Mouse (Mus musculus) stomach, embryonic 14.5 days (tissue): ENCODE measurements around the gene Mboat1. TPM values are rescaled to one million over a fixed set of nuclear protein-coding genes. Genes with fewer than 3 reads are reported as not detected.

ENCODE experiments used
- ATAC-seq: fragments of 200-750 bp; cut with Nextera tagmentation; 2 replicates; pipeline ENCODE4 v1.8.0; 2017; ENCODE audit warnings: low read depth, moderate TSS enrichment; ENCODE audit not compliant: insufficient number of reproducible peaks, insufficient read depth, low FRiP score
- H3K27ac ChIP-seq: fragments of 300-500 bp; sonication (generic); 2 replicates; pipeline ENCODE4 v1.5.1; 2014; ENCODE audit warnings: mild to moderate bottlenecking, low read length, moderate library complexity, mixed read lengths
- H3K27me3 ChIP-seq: fragments of 300-500 bp; sonication (generic); 2 replicates; pipeline ENCODE4 v1.6.1; 2014; ENCODE audit warnings: low read length, control low read depth, mixed read lengths; ENCODE audit not compliant: control insufficient read depth, insufficient read depth
- H3K36me3 ChIP-seq: fragments of 300-500 bp; sonication (generic); 2 replicates; pipeline ENCODE4 v1.6.1; 2014; ENCODE audit warnings: mild to moderate bottlenecking, control low read depth, low read length, moderate library complexity, mixed read lengths; ENCODE audit not compliant: control insufficient read depth, insufficient read depth
- H3K4me1 ChIP-seq: fragments of 300-500 bp; sonication (generic); 2 replicates; pipeline ENCODE4 v1.6.1; 2014; ENCODE audit warnings: low read length, control low read depth, mixed read lengths; ENCODE audit not compliant: control insufficient read depth, insufficient read depth
- H3K4me2 ChIP-seq: fragments of 300-500 bp; sonication (generic); replicated peaks from 2 replicates; pipeline ENCODE4 v1.6.1; 2014; ENCODE audit warnings: low read depth, low read length, control low read depth
- H3K4me3 ChIP-seq: fragments of 300-500 bp; sonication (generic); 2 replicates; pipeline ENCODE4 v1.5.1; 2014; ENCODE audit warnings: low read depth, low read length, control low read depth
- H3K9ac ChIP-seq: fragments of 300-500 bp; sonication (generic); replicated peaks from 2 replicates; pipeline ENCODE4 v1.6.1; 2014; ENCODE audit warnings: low read depth, mild to moderate bottlenecking, control low read depth, low read length, moderate library complexity, mixed read lengths
- H3K9me3 ChIP-seq: fragments of 300-500 bp; sonication (generic); 2 replicates; pipeline ENCODE4 v1.6.1; 2016; ENCODE audit warnings: low read depth, low read length, control low read depth; ENCODE audit not compliant: control insufficient read depth
- WGBS: fragments of 180-500 bp; shearing (Covaris S2); extraction: QIAGEN DNeasy Blood & Tissue Kit; methylation state at CpG from one replicate; pipeline ENCODE4 v1.1.7; 2014; 5-methylcytosine and 5-hydroxymethylcytosine counted together
- polyA plus RNA-seq: library from polyadenylated mRNA; unstranded; fragments of >200 nt; fragmentation: Nextera tagmentation; extraction: Ambion mirVana; gene quantifications from 2 replicates; pipeline ENCODE4 v1.2.1, GENCODE M21; 2014

The Mboat1 gene
- polyA plus RNA-seq = 38.2 and 45.7 TPM in 2 replicates

GRCm38 (mm10) chr13:30136243-30136922 is at the start of gene Mboat1:
TSS of gene Mboat1 (plus strand) at chr13:30136489.
- peak within 1 kb of the TSS; percentile 55 for H3K4me3 ChIP-seq
- 0 out of 2 replicates have a peak, but pooled peaks cover 2% of the 10 kb centered on the region for H3K4me1 ChIP-seq
- WGBS = under 1% methylated on average over 48 of the region's 55 CpGs
- no peaks in the 10 kb centered on the region for H3K27me3 ChIP-seq
- peak within 1 kb of the TSS; percentile 83 for H3K4me2 ChIP-seq
- H3K36me3 ChIP-seq = no peaks in the 10 kb centered on the region; the same call in 1 of the 2 replicates
- H3K27ac ChIP-seq = no peak within 1 kb of the TSS
- H3K9me3 ChIP-seq = no peaks in the 10 kb centered on the region
- peak within 1 kb of the TSS; percentile 69 for H3K9ac ChIP-seq
- peak; percentile 95 for ATAC-seq

- H3K4me1 ChIP-seq = 0 out of 2 replicates have a peak, but pooled peaks cover 2% of the 10 kb centered on the region
- H3K9ac ChIP-seq = no peak overlapping the region
- H3K27ac ChIP-seq = no peak overlapping the region
- no peak overlapping the region for H3K4me3 ChIP-seq
- no peaks in the 10 kb centered on the region for H3K27me3 ChIP-seq
- no peak for ATAC-seq
- H3K9me3 ChIP-seq = no peaks in the 10 kb centered on the region
- H3K36me3 ChIP-seq = no peaks in the 10 kb centered on the region
- WGBS = 47% methylated on average over 2 of the region's 2 CpGs
- H3K4me2 ChIP-seq = no peak overlapping the region
Measured at GRCm38 (mm10) chr13:30093086-30093485, 43.2 kb upstream of the Mboat1 start.

- H3K4me2 ChIP-seq = no peak overlapping the region
- no peak overlapping the region for H3K27ac ChIP-seq
- no peak overlapping the region for H3K4me3 ChIP-seq
- H3K9me3 ChIP-seq = no peaks in the 10 kb centered on the region
- no peaks in the 10 kb centered on the region for H3K36me3 ChIP-seq
- 64% methylated on average over 4 of the region's 4 CpGs for WGBS
- no peak overlapping the region for H3K9ac ChIP-seq
- H3K4me1 ChIP-seq = 0 out of 2 replicates have a peak, but pooled peaks cover 2% of the 10 kb centered on the region
- H3K27me3 ChIP-seq = no peaks in the 10 kb centered on the region
- ATAC-seq = no peak
Measured at GRCm38 (mm10) chr13:30095851-30096250, 40.4 kb upstream of the Mboat1 start.

- no peak overlapping the region for H3K9ac ChIP-seq
- H3K9me3 ChIP-seq = no peaks in the 10 kb centered on the region
- 48% methylated on average over 4 of the region's 4 CpGs for WGBS
- H3K36me3 ChIP-seq = no peaks in the 10 kb centered on the region
- H3K4me3 ChIP-seq = no peak overlapping the region
- no peak overlapping the region for H3K4me2 ChIP-seq
- no peaks in the 10 kb centered on the region for H3K27me3 ChIP-seq
- no peak overlapping the region for H3K27ac ChIP-seq
- ATAC-seq = no peak
- 0 out of 2 replicates have a peak, but pooled peaks cover 2% of the 10 kb centered on the region for H3K4me1 ChIP-seq
Measured at GRCm38 (mm10) chr13:30096536-30096935, 39.8 kb upstream of the Mboat1 start.

GRCm38 (mm10) chr13:30109001-30109600 is 27.2 kb upstream of the Mboat1 start:
- ATAC-seq = peak; percentile 92
- H3K27ac ChIP-seq = no peak overlapping the region
- no peak overlapping the region for H3K9ac ChIP-seq
- H3K4me1 ChIP-seq = no peaks in the 10 kb centered on the region
- no peaks in the 10 kb centered on the region for H3K36me3 ChIP-seq
- H3K4me3 ChIP-seq = no peak overlapping the region
- no peaks in the 10 kb centered on the region for H3K9me3 ChIP-seq
- no peak overlapping the region for H3K4me2 ChIP-seq
- 55% methylated on average over 4 of the region's 4 CpGs for WGBS
- no peaks in the 10 kb centered on the region for H3K27me3 ChIP-seq

- no peaks in the 10 kb centered on the region for H3K36me3 ChIP-seq
- no peak overlapping the region for H3K4me2 ChIP-seq
- no peak for ATAC-seq
- no peaks in the 10 kb centered on the region for H3K27me3 ChIP-seq
- no peak overlapping the region for H3K4me3 ChIP-seq
- H3K27ac ChIP-seq = no peak overlapping the region
- H3K9me3 ChIP-seq = no peaks in the 10 kb centered on the region
- H3K9ac ChIP-seq = no peak overlapping the region
- H3K4me1 ChIP-seq = no peaks in the 10 kb centered on the region
- WGBS = 87% methylated on average over 5 of the region's 5 CpGs
Measured at GRCm38 (mm10) chr13:30115792-30116191, 20.5 kb upstream of the Mboat1 start.

GRCm38 (mm10) chr13:30136923-30137629 is 787 bp downstream of the Mboat1 start:
- peak overlapping the region; percentile 48; the same call in 1 of the 2 replicates for H3K27ac ChIP-seq
- no peak for ATAC-seq

GRCm38 (mm10) chr13:30137951-30138350 is 1.7 kb downstream of the Mboat1 start:
- WGBS = 70% methylated on average over 6 of the region's 6 CpGs

More at GRCm38 (mm10) chr13:30136923-30137629, 787 bp downstream of the Mboat1 start:
- Histone ChIP-seq H3K36me3 (no peaks in the 10 kb centered on the region; the same call in 1 of the 2 replicates), H3K9me3 (no peaks in the 10 kb centered on the region), H3K4me1 (0 out of 2 replicates have a peak, but pooled peaks cover 2% of the 10 kb centered on the region), H3K4me2 (peak overlapping the region; percentile 83), H3K27me3 (no peaks in the 10 kb centered on the region), H3K9ac (peak overlapping the region; percentile 69), H3K4me3 (peak overlapping the region; percentile 55)
- 29% methylated on average over 13 of the region's 13 CpGs for WGBS

More at GRCm38 (mm10) chr13:30137951-30138350, 1.7 kb downstream of the Mboat1 start:
- H3K4me3 ChIP-seq = peak overlapping the region; percentile 55; the same call in 1 of the 2 replicates
- H3K9ac ChIP-seq = no peak overlapping the region
- peak overlapping the region; percentile 83 for H3K4me2 ChIP-seq
- peak overlapping the region; percentile 48 for H3K27ac ChIP-seq
- ATAC-seq = no peak
- H3K27me3 ChIP-seq = no peaks in the 10 kb centered on the region
- no peaks in the 10 kb centered on the region for H3K9me3 ChIP-seq
- H3K36me3 ChIP-seq = no peaks in the 10 kb centered on the region; the same call in 1 of the 2 replicates
- 0 out of 2 replicates have a peak, but pooled peaks cover 2% of the 10 kb centered on the region for H3K4me1 ChIP-seq
